Mouse (Mus musculus) ovary, postnatal 10 days (tissue): ENCODE results near the gene Rbmxl2.

Experiments
- DNase-seq: peaks from one replicate; pipeline ENCODE4 v3.0.0; 2022; ENCODE audit warnings: low spot score

Gene Rbmxl2

DNA sequence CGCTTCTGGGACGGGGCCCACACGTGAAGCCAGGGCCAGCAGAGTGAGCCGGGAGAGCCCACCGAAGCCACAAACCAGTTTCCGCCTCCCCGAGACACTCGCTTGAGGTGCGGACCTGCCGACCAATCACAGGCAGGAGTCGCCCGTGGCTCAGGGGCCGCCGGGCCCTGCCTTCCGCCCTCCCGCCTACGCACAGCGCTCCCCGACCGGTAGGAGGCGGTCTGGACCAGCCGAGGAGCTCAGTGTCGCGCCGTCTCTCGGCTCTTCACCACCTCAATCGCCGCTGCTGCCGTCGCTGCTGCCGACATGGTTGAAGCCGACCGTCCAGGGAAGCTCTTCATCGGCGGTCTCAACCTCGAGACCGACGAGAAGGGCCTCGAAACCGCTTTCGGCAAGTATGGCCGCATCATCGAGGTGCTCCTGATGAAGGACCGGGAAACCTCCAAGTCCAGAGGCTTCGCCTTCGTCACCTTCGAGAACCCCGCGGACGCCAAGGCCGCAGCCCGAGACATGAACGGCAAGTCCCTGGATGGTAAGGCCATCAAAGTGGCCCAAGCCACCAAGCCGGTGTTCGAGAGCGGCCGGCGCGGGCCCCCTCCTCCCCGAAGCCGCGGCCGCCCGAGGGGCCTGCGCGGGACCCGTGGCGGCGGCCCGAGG lies at the start of gene Rbmxl2:
Rbmxl2 (plus strand) TSS at position 242 of the 657 bp plus-strand sequence.
- DNase-seq: no peak

DNA sequence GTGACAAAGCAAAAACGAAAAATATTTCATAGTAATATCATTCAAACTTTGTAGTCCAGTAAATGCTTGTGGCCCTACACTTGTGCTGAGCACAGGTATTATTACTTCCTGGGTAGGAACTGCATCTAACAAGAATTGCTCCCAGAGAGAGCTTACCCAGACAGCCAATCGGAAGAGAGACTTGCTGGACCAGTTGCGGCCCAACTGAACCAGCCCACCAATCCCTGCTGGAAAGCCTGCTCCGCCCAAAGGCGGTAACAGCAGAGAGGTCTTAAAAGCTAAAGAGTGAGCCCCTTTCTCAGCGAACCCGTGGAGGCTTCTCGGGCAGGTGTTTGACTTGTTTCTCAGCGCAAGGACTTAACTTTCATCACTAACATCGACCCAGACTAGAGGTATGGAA lies 42.6 kb upstream of the Rbmxl2 start, which contains the start of gene Nlrp14:
Nlrp14 (plus strand) TSS at position 301 of the 400 bp plus-strand sequence.
- DNase-seq: no peak

DNA sequence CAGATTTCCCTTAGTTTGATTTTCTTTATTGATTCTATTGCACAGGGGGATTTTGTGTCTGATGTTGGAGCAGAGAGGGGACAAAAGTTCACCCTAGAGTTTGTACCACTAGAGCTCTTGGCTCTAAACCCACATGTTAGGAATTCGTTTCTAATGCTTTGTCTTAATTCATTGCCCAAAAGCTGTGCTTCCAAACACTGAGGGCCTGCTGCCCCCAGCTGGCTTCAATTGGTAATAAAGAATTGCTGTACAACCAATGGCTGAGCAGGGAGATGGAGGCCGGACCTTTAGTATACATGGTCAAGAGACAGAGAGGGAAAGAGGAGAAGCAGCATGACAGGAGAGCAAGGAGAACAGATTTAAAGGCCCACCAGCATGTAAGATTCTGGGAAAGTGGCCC lies 28.8 kb upstream of the Rbmxl2 start:
- DNase-seq: no peak

DNA sequence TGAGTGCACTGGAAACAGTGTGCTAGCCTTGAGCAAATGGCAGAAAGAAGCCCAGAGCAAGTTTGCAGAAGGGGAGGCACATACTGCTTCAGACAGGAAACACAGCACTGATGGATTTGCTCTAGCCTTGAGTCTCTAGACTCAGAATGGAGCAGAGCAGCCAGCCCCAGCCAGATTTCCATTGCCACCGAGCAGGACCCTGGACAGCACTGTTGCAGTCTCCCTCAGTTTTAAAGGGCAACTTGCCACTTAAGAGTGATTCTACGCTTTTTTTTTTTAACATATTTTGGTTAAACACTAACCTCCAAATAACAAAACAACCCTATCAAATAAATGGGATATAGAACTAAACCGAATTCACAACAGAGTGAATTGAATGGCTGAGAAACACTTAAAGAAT lies 7.4 kb upstream of the Rbmxl2 start:
- DNase-seq: no peak

DNA sequence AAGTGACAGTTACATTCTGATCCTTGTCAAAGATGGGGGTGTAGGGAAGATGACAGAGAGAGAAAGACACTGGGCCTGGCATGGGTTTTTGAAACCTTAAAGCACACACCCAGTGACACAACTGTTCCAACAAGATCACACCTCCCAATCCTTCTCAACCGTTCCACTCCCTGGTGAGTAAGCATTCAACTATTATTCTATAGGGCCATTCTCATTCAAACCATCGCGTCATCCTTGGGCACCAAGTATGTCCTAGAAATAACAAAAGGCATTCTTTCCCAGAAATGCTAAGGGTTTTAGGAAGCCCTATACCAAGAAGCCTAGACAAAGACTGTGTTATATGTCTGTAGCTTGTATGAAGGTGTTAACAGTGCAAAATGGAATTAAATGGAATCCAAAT lies 1.4 kb upstream of the Rbmxl2 start:
- DNase-seq: no peak

DNA sequence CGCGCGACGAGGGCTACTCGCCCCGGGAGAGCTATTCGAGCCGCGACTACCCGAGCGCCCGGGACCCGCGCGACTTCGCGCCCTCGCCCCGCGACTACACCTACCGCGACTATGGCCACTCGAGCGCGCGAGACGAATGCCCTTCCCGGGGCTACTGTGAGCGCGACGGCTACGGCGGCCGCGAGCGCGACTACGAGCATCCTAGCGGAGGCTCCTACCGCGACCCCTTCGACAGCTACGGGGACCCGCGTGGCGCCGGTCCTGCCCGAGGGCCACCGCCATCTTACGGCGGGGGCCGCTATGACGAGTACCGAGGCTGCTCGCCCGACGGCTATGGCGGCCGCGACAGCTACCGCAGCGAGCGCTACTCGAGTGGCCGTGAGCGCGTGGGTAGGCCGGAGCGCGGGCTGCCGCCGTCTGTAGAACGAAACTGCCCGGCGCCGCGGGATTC lies 906 bp downstream of the Rbmxl2 start:
- DNase-seq: no peak

DNA sequence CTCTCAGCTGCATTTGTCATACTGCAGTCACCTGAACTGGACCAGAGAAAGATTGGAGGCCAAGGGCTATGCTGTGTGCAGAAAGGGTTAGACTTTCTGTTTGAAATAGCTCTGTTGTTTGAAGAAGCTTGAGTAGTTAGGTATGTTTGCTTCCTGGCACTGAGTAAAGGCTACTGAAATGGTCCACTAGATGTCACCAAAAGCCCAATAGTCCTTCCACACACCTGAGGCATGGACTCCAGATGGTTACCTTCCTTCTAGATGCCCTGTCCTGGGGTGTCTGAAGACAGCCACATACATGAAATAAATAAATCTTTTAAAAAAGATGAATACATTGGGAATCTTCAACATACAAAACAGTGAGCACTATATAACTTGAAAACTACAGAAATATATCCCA lies 6.5 kb downstream of the Rbmxl2 start:
- no peak for DNase-seq

DNA sequence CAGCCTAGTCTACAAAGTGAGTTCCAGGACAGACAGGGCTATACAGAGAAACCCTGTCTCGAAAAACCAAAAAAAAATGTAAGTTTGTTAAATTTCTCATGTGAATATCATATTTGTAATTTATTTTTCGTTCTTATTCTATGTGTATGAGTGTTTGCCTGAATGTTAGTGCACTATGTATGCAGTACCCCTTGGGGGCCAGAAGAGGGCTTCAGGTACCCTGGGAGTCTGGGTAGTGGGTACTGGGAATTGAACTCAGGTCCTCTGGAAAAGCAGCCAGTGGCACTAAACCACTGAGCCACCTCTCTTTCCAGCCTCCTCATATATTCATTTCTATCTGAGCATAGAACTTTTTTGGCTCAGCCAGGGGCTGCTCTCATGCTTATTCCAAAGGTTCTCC lies 7.6 kb downstream of the Rbmxl2 start:
- no peak for DNase-seq

DNA sequence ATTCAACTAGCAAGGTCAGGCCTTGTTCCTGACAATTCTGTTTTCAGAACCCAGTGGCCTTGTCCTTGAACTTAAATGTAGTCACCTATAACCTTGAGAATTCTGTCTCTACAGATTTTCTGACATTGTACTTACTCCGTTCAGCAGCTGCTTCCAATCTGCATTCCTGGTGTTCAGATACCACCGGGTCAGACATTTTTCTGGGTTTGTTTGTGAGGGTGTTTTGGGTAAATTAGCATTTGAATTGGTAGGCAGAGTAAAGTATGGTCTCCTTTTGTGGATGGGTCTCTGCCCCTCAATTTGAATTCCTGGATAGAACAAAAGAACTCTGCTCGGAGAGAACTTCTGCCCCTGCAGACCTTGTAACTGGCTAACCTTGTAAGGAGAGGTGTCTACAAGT lies 27.6 kb downstream of the Rbmxl2 start:
- no peak for DNase-seq

DNA sequence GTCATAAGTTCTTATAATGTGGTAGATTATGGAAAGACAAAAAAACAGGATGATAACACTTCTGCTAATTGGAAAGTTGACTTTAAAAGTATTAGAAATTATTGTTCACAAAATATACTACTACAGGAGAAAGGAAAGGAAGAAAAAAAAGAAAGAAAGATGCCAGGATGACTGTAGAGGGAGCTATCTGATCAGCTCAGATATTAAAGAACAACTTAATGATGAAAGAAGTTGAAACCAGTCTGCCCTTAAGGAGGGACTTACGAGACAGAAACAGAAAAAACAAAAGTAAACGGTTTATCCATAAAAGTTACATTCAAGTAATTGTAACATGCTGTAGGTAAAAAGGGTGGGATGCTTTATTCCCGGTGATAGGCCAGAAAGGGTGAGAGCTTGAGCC lies 28.3 kb downstream of the Rbmxl2 start:
- no peak for DNase-seq

DNA sequence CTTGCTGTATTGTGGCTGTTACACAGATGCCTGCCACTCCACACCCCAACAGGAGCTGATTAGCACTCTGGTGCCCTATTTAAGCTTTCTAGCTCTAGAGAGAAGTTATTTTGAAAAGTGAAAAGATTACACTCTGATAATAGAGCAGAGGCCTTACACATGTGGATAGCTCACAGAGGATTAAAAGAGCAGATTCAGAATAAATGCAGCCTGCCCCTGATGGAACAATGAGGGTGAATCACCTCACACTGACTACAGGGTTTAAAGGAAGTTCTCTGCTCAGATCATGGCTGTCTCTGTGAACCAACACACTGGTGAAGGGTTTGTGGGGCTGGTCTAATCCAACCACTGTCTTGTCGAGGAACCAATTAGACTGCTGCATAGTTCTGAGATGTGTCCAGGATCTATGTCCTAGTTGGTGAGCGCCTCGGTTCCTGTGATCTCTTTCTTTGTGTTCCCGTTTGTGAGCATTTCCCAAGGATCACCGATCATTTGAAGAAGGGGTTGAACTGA lies 32.2 kb downstream of the Rbmxl2 start:
- DNase-seq: no peak

DNA sequence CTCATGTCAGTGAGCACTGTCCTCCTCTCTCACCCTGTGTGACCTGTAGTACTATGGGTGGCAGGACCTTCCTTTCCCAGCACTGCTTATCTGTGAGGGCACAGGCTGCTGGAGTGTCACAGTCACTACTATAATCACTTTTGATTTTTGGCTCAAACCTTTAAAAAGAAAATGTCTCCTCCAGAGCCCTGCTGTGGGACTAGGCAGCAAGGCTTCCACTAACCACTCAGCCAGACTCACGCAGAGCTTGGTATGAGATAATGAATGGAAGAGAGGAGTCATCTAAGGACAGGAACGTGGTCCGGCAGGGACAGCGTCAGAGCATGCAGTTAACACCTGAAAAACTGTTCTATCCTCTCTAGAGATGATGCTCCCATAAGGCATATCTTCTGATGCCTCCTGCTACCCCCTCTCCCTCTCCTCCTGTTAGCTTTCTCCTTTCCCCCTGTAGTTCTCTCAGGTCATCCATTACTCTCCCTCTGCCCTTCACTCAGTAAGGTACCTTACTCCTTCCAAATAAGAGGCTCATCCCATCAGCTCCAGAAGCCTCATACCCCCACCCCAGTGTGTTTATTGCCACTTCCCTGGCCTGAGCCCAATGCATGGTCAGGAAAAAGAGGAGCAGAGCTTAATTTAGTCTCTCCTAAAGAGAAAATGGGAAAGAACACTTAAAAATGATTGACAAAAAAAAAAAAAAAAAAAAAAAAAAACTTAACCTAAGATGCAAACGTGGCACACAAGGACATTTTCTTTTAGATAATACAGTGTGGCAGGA lies 41.2 kb downstream of the Rbmxl2 start:
- DNase-seq: no peak

DNA sequence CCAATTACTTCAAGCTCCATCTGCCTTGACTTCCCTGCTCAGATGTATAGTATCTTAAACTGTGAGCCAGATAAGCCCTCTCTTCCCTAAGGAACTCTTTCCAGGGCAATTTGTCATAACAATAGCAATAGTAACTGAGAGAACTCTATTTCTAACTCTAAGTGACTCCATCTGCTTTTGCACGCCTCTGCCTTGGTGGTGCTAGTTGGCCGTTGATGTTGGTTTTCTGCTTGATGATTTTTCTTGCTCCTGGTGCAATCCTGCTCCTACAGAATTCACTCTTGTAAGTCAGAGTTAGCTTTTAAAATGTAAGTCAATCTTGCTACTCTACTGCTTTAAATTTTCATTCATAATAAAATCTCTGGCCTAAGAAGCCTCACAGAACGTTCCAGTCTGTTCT lies 44.1 kb downstream of the Rbmxl2 start:
- no peak for DNase-seq

DNA sequence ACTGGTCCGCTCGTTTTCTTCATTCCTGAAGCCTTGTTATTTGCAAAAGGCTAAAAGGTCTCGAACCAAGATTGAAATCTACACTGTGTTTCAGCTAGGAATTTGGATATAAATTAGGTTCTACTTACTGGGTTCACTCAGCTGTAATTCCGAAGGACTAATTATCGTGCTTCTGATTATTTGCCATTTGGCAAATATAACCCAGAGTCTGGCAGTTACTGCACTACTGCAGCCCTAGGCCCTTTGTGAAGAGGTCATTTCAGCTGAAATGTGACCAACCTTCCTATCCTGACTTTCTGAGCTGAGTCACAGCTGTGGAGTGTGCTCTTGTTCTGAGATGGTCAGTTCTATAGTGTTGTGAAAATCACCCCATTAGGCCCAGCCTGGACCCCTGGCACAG lies 50.7 kb downstream of the Rbmxl2 start:
- DNase-seq: no peak
